Mouse (Mus musculus) spleen, postnatal 4 days (tissue): ENCODE data around the gene Tial1.

Experiments used
- DNase-seq, 2 experiments: peaks; one replicate each; pipeline ENCODE4 v3.0.0; 2022; ENCODE audit warnings: low spot score in 2 of 2

Tial1 gene

DNA sequence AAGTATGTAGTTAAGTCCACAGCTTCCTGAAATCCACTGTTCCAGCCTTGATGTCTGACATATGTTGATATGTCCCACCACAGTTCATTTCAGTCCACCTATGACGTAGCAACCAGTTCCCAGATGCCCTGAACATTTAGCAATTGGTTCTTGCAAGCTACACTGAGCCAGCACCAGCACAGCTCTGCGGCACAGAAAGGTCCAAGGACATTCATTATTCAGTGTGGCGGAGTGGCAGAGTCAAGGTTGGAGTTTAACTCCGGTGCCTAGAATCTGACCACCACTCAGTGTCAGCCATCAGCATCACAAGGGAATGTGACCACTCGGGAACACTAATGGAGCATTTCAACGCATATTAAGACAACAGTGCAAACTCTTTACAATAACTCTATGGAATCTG is 44.9 kb downstream of the Tial1 start:
- no peak for DNase-seq

DNA sequence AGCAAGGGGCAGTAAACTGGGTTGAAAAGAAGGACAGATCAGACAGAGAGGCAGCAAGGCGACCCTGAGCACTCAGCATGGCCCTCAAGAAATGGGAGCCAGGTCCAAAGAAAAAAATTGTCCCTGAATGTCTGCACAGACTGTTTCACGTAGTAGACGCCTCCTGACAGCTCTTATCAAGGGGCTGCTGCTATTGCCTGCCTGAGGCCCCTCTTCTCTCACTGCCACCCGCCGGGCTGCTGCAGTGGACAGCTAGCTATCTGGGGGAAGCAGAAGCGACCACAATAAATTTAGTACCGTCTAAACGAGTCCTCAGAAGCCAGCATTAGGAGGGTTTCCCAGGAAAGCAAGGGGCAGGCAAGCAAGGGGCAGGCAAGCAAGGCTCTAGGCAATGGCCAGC is 47.1 kb downstream of the Tial1 start:
- DNase-seq = peak in 1 of 2 experiments; percentile 68

DNA sequence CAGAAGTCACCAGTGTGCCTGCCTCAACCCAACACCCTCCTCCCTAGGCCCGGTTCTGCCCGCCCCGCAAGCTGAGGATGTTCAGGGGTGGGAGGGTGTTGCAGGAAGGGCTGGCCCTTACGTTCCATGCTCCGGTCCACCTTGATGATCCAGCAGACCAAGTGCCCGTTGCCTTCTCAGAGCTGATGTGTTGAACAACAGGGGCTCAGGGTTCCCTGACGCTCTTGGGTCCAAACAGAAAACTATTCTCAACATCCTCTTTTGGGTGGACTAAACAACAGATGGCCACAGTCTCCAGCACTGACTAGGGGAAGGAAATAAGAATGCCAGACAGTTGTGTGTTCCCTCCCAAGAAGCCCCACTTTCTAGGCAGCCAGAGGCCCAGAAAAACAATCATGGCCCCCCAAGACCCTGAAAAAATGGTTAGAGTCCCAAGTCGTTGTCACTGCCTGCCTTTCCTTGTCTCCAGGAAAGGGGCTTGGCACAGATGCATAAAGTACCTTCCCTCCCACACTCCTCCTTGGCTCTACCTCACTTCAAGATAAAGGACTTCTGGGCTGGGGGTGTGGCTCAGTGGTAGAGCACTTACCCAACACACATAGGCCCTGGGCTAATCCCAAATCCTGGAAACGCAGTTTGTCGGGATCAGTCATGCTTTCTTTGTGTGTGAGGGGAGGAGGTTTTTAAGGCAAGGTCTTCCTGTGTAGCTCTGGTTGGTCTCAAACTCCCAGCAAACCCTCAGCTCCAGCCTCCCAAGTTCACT is 49.3 kb downstream of the Tial1 start:
- no peak for DNase-seq

DNA sequence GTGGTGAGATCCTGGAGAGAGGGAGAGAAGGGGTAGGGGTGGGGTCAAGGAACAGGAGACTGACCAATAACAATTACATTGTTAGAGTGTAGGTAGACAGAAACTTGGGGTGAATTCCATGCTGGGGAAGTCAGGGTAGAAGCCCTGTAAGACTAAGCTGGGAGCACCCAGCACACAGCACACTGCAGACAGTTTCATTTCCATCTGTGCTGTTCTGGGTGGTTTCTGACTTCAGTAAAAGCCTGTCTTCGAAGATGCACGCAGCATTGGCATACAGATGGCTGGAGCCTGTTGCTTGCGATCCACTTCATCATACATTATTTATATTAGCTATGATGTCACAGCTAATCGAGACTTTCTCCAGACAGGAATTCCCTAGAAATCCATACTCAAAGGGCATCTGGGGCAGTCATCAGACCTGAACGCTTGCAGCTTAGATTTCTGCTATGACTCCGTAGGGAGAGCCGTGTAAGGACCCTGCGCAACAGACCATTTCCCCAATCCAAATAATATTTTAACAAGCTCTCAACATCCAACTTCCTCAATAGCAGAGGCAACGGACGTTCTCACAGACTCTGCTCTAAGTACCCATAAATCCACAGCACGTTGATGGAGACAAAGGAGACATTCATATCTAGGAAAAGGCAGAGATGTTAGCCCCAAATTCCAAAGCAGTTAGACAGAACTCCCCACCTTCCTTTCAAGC is 50.7 kb downstream of the Tial1 start:
- peak in 1 of 2 experiments; percentile 56 for DNase-seq

DNA sequence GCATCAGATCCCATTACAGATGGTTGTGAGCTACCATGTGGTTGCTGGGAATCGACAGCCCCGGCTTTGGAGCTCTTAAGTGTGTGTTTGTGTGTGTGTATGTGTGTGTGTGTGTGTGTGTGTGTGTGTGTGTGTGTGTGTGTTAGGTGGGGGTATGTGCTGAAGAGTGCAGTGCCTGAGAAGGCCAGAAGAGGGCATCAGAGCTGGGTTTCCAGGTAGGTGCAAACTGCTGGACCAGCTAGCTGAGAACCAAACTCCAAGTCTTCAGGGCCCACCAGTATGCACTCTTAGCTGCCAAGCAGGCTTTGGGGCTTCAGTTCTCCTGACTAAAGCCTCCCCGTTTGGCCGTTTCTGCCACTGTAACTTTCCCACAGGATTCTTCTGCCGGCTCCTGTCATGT is 53.3 kb downstream of the Tial1 start:
- DNase-seq = peak in 1 of 2 experiments; percentile 68

DNA sequence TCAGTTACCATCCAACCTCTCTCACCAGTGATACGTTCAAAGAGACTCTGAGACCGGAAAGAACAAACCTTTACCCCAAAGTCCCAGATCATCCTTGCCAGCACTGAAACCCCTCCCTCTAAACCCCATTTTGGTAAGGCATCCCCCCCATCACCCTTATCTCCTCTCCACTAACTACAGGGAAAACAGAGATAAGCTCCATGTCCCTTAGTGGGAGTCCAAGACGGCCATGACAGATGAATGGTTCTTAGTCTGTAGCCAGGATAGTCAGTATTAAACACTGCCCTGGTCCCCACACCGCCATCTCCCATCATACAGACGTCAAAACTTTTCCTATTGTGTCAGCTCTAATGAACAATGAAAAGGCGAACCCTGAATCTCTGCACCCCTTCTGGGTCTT is 57.5 kb downstream of the Tial1 start:
- DNase-seq = no peak

DNA sequence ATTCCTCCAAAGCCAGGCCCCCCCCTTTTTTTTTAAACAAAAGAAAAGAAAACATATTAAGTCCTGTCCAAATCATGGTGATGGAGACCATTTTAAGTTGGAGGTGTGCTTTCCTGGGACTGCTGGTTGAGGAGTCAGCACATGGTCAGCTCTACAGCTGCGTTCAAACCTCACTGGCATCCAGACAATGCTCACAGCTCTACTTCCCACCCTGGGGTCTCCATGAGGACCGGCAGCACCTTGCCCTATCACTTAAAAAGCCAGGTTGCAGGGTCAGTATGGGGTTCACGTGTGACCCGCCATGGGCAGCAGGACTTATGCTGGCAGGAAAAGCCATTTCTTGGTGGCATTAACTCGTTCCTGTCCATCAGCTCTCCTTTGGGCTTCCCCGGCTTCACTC is 57.9 kb downstream of the Tial1 start:
- DNase-seq = peak in 1 of 2 experiments; percentile 56

DNA sequence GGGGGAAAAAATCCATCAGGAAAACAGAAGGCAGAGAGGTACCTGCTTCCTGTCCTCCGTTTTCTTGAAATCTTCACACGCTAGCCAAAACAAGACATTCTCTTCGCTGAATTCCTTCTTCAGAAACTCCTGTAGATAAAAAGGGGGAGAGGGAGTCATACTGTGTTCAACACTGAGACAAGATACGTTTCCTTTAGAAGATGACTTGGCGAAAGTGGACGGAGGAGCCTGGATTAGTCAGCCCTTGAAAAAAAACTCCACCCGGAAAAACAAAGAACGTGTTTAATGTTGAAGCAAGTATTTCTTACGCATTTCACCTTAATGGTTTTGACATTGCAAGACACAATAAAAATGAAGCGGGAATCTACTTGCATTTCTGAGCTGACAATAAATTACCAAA is 58.4 kb downstream of the Tial1 start:
- DNase-seq = no peak

DNA sequence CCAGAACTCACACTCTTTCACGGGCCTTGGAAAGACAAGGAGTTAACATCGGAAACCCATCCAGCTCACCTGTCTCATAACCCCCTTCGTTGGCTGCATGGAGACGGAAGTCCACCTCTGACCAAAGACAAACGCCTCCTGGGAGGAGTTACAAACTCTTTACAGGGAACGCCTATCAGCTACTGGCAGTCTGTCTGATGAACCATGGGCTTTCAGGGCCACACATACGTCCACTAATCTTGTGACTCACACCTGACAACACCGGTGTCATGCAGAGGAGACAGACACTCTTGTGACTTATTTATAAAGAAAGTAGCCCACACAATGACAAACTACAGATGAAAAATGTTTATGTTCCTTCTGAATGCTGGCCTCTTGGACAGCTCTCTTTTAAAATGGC is 58.9 kb downstream of the Tial1 start:
- DNase-seq = no peak

DNA sequence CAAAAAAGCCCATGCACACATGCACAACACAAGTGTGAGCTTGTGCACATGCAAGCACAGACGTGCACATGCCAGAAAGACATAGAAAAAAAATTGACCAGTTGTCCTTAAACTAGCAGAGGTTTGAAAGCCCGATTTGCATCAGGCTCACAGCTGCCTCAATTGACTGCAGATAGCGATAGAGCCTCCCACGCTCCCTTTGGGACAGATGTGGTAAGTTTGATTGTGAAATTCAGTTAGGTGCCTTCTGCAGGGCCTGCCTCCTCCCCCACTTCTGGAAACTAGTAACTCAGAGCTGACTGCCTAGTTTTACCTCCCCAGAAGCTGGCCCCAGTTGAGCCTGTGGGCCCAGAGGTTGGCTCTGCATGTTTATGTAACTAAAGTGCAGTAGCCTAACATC is 62.9 kb downstream of the Tial1 start:
- peak in 1 of 2 experiments; percentile 51 for DNase-seq

DNA sequence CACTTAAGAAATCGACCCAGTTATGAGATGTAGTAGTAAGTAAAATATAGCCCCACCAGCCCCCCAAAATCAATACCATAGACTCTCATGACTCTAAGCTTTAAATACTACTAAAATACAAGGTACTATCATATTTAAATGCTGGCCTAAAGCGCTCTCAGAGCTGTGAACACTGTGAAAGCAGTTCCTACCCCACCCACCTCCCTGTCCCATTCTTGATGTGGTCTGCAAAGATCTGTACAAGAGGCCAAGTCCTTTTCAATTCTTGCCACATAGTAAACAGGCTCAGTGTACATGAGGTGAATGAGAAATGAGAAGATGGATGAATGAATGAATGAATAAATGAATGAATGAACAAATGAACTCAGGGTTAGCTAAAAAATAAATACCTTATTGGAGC is 64.5 kb downstream of the Tial1 start:
- DNase-seq = no peak

DNA sequence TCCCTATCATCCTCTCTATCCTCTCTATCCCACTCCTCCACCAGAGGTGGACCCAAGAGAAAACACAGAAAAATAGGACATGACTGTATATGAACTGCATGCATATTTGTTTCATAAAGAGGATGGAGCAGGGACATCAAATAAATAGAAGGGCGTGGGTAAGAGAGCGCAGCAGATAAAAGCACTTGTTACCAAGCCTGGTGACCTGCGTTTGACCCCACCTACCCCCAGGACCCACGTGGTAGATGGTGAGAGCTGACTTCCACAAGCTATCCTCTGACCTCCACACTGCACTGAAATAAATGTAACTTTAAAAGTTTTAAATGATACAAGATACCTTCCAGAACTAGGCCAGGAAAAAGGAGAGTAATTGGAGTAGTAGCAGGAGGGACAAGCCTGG is 67.8 kb downstream of the Tial1 start:
- no peak for DNase-seq

DNA sequence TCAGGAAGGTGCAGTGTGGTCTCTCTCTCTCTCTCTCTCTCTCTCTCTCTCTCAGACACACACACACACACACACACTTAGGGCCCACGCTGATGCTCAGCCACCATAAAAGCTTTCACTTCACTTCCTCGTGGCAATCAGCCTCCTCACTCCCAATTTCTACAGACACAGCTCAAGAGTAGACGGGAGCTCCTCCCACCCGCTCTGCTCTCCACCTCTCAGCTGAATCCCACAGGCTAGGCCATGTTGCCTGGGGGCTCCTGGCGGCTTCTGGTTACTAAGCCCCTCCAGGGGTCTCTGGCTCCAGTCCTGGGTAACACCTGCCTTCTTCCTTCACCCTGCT is 68.6 kb downstream of the Tial1 start:
- DNase-seq = no peak

DNA sequence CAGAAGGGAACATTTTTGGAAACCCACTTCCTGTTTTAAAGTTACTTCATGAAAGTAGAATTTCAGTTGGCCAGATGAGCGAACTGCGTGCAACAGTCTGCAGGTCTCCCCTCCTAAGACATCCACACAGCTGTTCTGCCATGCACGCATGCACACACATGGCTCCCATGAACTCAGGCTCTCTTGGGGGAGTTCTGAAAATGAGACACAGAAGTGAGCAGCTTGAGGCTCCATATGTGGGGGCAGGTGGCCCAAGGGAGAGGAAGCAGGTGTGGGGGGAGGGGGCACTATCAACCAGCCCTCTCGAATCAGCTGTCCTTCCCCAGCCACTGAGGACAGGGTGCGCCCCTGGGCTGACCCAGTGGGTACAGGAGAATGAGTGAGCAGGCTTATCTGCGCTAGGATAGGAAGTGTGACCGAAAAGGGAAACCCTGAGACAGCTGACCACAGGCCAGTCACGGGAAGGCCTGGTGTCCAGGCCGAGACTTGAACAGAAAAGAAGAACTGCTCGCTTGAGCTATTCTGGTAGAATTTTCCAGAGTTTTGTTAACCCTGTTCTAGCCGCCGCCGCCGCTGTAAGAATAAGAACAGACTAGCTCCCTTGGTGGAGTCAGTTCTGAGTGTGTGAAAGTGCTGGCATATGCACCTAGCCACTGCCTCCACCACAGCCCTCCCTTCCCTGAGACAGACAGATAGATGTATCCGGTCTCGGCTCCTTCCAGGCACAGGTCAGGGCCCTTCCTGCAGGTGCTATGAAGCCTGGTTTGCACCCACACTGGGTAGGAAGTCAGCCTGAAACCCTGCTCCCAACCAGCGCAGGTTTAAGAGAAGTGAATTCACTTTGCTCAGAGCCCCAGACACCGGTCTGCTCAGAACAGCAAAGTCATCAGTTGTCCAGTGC is 69.2 kb downstream of the Tial1 start:
- DNase-seq = peak; percentile 67 to 81

DNA sequence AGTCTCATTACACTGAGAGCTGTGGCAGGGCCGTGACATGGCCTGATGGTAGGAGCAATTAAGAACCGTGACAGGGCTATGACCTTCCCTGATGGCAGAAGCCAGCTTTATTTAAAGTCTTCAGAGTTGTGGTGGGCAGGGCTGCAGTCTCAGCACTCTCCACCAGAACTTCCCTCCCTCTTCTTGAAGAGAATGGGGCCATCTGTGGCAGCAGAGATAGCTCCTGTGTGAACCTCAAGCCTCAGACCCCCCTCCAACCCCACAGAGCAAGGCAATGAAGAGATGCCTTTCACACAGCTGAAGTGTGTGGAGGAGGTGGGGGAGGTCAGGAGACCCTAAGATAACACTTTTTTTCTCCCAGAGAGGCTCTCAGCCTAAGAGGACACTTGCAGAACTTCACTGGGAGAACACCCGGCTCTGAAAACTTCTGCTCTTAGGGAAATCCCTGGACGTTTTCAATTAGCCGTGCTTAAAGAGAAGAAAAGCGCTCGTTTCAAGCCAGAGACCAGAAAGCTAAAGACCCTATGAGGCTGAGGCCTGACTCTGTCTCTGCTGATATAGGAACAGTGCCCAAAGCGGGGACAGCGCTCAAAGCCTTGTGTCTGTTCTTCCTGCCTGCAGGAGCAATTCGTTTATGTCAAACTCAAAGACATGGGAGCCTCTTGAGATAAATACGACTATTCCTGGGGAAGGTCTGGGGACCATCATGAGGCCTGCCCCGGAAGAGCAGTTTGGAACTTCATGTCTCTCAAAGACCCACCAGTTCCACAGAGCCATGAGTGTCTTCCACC is 70.1 kb downstream of the Tial1 start:
- no peak for DNase-seq
